Mouse (Mus musculus) embryonic facial prominence, embryonic 12.5 days (tissue): ENCODE results near the gene Asb1. TPM values are rescaled to one million over a fixed set of nuclear protein-coding genes. Genes with fewer than 3 reads are reported as not detected.
A peak's percentile ranks its signal among the peaks of the same experiment; 100 is the strongest.

Experiments
- ATAC-seq: fragments of 200-750 bp; cut with Nextera tagmentation; 2 replicates; pipeline ENCODE4 v1.8.0; 2017; ENCODE audit not compliant: insufficient number of reproducible peaks, insufficient read depth, low FRiP score, low TSS enrichment
- H3K27ac ChIP-seq: fragments of 300-500 bp; sonication (generic); 2 replicates; pipeline ENCODE4 v1.5.1; 2016; ENCODE audit warnings: mild to moderate bottlenecking
- H3K27me3 ChIP-seq: fragments of 300-500 bp; sonication (generic); 2 replicates; pipeline ENCODE4 v1.6.1; 2016; ENCODE audit warnings: mild to moderate bottlenecking, moderate library complexity
- H3K36me3 ChIP-seq: fragments of 300-500 bp; sonication (generic); 2 replicates; pipeline ENCODE4 v1.6.1; 2016; ENCODE audit warnings: mild to moderate bottlenecking
- H3K4me1 ChIP-seq: fragments of 300-500 bp; sonication (generic); 2 replicates; pipeline ENCODE4 v1.6.1; 2016
- H3K4me2 ChIP-seq: fragments of 300-500 bp; sonication (generic); replicated peaks from 2 replicates; pipeline ENCODE4 v1.6.1; 2016; ENCODE audit warnings: mild to moderate bottlenecking, moderate library complexity
- H3K4me3 ChIP-seq: fragments of 300-500 bp; sonication (generic); 2 replicates; pipeline ENCODE4 v1.5.1; 2016; ENCODE audit warnings: mild to moderate bottlenecking
- H3K9ac ChIP-seq: fragments of 300-500 bp; sonication (generic); 2 replicates; pipeline ENCODE4 v1.6.1; 2016; ENCODE audit warnings: mild to moderate bottlenecking, moderate library complexity
- H3K9me3 ChIP-seq: fragments of 300-500 bp; sonication (generic); 2 replicates; pipeline ENCODE4 v1.6.1; 2016; ENCODE audit warnings: mild to moderate bottlenecking, moderate library complexity
- WGBS: fragments of 180-500 bp; shearing (Covaris S2); methylation state at CpG from one replicate; pipeline ENCODE4 v1.1.7; 2016; 5-methylcytosine and 5-hydroxymethylcytosine counted together
- polyA plus RNA-seq: library from polyadenylated mRNA; unstranded; fragments of >200 nt; fragmentation: Nextera tagmentation; extraction: Ambion mirVana; gene quantifications from 2 replicates; pipeline ENCODE4 v1.2.1, GENCODE M21; 2016

The Asb1 gene
- polyA plus RNA-seq, 1 experiment from 2014 or later = 9.0 TPM

DNA sequence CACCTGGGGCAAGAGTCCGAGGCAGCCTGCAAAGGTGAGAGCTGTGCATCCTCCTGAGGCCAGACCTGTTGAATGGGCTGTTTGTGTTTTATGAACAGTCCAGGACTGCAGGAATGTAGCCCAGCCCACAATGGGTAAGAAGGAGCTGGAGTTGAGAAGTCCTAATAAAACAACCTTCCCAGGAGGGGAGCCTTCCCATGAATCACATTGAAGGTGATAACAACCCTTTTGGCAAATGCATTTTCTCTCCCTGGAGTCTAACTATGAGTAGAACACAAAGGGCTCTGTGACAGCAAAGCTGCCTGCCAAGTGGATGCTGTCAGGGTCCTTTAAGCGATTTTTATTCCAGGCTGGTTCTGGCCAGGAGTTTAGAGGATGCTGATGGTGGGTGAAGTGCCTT lies 40.9 kb downstream of the Asb1 start:
- 67% methylated on average over 2 of the region's 2 CpGs for WGBS
- H3K27me3 ChIP-seq = no peaks in the 10 kb centered on the region
- H3K36me3 ChIP-seq = no peaks in the 10 kb centered on the region
- H3K27ac ChIP-seq = no peak overlapping the region
- H3K9ac ChIP-seq = no peak overlapping the region
- H3K4me2 ChIP-seq = no peak overlapping the region
- H3K4me1 ChIP-seq = peaks cover 12% of the 10 kb centered on the region
- H3K9me3 ChIP-seq = no peaks in the 10 kb centered on the region
- H3K4me3 ChIP-seq = no peak overlapping the region
- ATAC-seq = no peak

DNA sequence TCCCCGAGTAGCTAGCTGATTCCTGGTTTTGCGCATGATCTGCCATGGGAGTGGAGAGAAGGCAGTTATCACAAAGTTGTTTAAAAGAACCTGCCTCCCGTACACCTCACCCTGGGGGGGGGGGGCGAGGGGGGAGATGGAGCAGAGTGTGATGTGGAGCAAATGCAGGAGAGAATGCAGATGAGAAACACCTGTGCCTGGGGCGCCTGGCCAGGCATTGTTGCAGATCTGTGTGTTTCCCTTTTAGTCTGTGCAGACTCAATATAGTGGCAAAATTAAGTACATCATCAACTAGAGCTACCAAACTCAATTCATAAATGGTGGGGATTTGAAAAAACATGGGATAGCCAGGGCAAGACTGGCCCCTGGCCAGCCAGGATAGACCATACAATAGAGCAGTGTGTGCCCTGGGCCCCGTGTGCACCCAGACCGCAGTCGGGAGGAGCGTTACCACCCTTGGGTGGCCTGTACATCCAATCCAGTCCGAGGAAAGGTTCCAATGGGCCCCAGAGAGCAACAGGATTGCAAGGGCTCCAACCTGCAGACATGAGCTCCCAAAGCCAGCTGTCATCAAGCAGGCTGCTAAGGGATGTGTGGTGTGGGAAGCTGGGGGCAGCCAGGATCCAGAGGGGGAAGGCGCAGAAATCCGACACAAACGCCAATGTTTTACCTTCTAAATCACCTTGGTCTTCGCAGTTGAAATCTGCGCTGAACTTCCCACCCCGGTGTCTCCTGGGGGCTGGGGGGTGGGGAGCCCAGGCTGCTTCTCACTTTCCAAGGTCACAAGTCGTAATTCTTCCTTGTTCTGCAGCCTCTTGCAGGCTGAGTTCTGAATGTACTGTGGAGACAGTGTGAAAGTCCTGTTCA lies 44.9 kb downstream of the Asb1 start:
- H3K4me1 ChIP-seq = peaks cover 12% of the 10 kb centered on the region
- 68% methylated on average over 17 of the region's 17 CpGs for WGBS
- H3K27ac ChIP-seq = no peak overlapping the region
- ATAC-seq = no peak
- H3K4me2 ChIP-seq = no peak overlapping the region
- no peaks in the 10 kb centered on the region for H3K36me3 ChIP-seq
- H3K4me3 ChIP-seq = no peak overlapping the region
- H3K9ac ChIP-seq = no peak overlapping the region
- H3K27me3 ChIP-seq = no peaks in the 10 kb centered on the region
- no peaks in the 10 kb centered on the region for H3K9me3 ChIP-seq

DNA sequence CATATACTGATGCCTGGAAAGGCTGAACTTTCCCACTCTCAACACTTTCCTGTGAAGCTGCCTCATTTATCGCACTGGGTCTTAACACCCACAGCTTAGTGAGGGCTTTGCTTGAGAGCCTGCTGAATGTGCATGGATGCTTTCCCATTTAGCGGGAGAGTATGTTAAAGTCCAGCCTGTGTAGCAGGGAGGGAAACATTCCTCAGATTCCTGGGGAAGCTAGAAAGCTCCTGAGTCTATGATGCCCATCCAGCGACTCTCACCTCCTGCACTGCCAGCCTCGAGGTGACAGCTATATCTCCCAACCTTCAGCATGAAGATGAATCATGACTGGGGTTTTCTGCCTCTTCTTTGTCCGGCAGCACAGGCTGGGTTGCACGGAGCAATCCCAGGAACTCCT lies 49.4 kb downstream of the Asb1 start:
- no peak for ATAC-seq
- H3K9me3 ChIP-seq = no peaks in the 10 kb centered on the region
- H3K27ac ChIP-seq = no peak overlapping the region
- no peak overlapping the region for H3K9ac ChIP-seq
- no peak overlapping the region for H3K4me2 ChIP-seq
- WGBS = 68% methylated on average over 6 of the region's 6 CpGs
- no peaks in the 10 kb centered on the region for H3K27me3 ChIP-seq
- H3K4me1 ChIP-seq = peaks cover 11% of the 10 kb centered on the region
- H3K36me3 ChIP-seq = no peaks in the 10 kb centered on the region
- H3K4me3 ChIP-seq = no peak overlapping the region

DNA sequence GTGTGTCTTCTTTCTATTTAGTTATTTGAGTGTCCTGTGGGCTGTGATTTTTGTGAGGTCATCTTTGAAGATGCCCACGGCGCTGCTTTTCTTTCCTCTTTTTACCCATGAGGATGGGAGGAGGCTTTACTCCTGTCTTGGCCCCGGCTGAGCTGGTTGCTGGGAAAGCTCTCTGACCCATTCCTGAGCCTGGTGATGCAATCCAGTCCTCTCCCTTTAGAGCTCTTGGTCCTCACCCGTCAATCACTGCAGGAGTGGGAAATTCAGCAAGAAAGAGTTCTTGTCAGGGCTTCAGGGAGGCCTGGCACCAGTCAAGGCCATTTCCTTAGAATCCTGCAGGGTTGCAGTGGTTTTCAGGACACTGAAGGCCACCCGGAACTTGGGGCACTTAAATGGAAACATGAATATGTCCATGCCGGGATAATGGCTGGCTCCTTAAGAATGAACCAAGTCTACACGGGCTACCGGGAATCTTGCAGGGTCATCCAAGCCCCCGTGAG lies 55.2 kb downstream of the Asb1 start:
- no peak for ATAC-seq
- Histone ChIP-seq H3K9ac (no peak overlapping the region), H3K4me2 (no peak overlapping the region), H3K27ac (no peak overlapping the region), H3K4me3 (no peak overlapping the region), H3K9me3 (no peaks in the 10 kb centered on the region), H3K4me1 (peaks cover 11% of the 10 kb centered on the region), H3K36me3 (no peaks in the 10 kb centered on the region), H3K27me3 (no peaks in the 10 kb centered on the region)
- WGBS = 77% methylated on average over 9 of the region's 9 CpGs

DNA sequence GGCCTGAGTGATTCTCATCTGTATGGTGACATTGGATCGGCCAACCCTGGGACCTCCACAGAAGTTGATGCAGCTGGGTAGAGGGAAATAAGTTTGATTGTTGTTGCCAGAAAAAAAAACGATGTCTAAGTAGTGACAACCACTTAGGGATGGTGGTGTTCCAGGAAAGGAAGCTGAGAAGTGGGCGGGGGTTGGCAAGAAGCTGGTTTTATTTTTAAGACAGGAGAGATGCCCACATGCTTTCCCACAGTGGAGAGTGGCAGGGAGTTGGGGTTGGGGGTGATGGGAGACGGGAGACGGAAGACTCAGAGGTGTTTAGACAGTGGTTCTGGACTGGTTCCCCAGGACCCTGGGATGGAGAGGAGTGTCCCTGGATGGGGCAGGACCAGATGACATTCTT lies 57.3 kb downstream of the Asb1 start:
- Histone ChIP-seq H3K27ac (no peak overlapping the region), H3K9me3 (no peaks in the 10 kb centered on the region), H3K4me3 (no peak overlapping the region), H3K36me3 (no peaks in the 10 kb centered on the region), H3K4me1 (peaks cover 23% of the 10 kb centered on the region), H3K27me3 (no peaks in the 10 kb centered on the region), H3K9ac (no peak overlapping the region), H3K4me2 (no peak overlapping the region)
- WGBS = 86% methylated on average over 5 of the region's 5 CpGs
- no peak for ATAC-seq

DNA sequence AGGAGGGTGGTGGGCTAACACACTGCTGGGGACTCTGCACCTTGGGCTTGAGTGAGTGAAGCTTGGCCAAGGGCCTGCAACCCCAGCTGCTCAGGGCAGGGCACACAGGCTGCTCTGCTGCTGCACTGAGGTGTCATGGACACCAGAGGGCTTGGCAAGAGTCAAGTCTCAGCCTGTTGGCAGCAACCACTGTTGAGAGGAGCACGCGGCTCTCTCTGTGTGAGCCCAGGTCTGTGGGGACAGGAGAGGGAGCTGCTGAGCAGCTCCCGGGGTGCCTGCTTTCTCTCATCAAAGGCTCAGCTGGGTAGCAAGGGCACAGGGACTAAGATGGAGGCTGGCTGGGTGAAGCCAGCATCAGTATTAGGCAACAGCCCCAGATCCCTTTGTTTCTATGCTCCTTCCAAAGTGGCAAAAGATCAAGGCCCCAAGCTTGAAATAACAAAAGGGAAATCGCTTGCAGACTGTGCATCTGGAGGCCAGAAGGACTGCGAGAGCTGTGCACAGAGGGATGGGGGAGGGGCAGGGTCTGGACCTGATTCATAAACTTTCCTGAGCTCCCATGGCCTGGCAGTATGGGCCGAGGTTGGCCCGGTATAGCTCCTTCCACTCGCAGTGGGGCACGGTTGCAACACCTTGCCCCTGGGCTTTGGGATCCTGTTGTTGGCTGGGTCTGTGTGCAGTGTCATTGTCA lies 60.5 kb downstream of the Asb1 start:
- Histone ChIP-seq H3K36me3 (no peaks in the 10 kb centered on the region), H3K4me3 (no peak overlapping the region), H3K4me1 (peaks cover 30% of the 10 kb centered on the region), H3K9me3 (no peaks in the 10 kb centered on the region), H3K27me3 (no peaks in the 10 kb centered on the region), H3K9ac (peak overlapping the region; percentile 32; the same call in 1 of the 2 replicates), H3K4me2 (no peak overlapping the region), H3K27ac (peak overlapping the region; percentile 73)
- ATAC-seq = peak; percentile 78
- 11% methylated on average over 9 of the region's 9 CpGs for WGBS

DNA sequence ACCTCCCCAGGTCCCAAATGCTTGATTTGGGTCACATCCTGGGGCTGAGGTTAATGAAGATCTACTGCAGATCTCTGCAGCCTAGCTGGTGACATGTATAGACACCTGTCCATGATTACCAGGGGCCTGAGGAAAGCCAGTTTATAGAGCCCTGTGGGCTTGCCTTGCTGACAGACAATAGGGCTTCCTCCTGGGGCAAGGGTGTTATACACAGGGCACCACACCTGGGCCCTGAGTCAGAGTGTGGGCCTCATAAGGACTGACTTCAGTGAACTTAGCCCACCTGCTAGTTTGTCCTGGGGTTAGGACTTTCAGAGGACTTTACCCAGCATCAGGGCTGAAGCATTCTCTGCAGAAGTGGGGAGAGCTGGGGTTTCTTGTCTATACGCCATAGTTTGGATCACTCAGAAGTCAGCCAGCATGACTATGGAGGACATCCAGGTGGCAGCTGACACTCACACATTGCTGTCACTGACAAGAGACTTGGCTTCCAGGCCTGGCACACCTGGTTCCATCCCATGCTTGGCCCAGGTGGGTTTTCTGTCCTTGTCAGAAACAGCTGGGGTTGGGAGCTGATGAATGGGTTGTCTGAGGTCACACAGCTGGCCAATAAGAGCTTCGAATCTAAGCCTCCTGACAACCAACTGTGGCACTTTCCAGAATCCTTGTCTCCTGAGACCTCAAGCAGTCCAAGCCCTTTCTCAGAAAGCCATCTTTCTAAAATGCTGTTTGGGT lies 61.2 kb downstream of the Asb1 start:
- Histone ChIP-seq H3K9me3 (no peaks in the 10 kb centered on the region), H3K4me2 (no peak overlapping the region), H3K4me1 (peaks cover 34% of the 10 kb centered on the region), H3K4me3 (no peak overlapping the region), H3K27me3 (no peaks in the 10 kb centered on the region), H3K9ac (peak overlapping the region; percentile 32; the same call in 1 of the 2 replicates), H3K27ac (peak overlapping the region; percentile 73), H3K36me3 (no peaks in the 10 kb centered on the region)
- 71% methylated on average over 2 of the region's 2 CpGs for WGBS
- ATAC-seq = no peak

DNA sequence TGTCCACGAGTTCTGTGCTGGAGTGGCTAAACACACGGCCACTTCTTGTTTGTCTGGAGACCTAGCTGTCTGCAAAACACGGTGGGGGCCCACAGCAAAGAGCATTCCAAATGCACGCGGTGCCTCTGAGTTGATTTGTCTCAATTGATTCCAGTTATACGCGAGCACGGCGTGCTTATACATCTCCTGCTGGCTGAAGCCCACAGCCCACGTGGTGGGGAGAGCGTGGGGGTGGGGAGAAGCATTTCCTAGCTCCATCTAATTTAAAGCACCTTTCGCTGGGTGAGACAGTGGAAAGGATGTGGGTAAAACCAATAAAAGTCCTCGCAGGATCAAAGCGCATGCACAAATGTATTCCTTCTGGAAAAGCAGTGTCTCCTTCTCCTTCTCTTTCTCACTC lies 65.3 kb downstream of the Asb1 start:
- Histone ChIP-seq H3K27ac (peak overlapping the region; percentile 67; the same call in 1 of the 2 replicates), H3K27me3 (no peaks in the 10 kb centered on the region), H3K4me3 (no peak overlapping the region), H3K9ac (no peak overlapping the region), H3K36me3 (no peaks in the 10 kb centered on the region), H3K4me2 (no peak overlapping the region), H3K4me1 (peaks cover 25% of the 10 kb centered on the region), H3K9me3 (no peaks in the 10 kb centered on the region)
- ATAC-seq = no peak
- WGBS = 43% methylated on average over 14 of the region's 14 CpGs

DNA sequence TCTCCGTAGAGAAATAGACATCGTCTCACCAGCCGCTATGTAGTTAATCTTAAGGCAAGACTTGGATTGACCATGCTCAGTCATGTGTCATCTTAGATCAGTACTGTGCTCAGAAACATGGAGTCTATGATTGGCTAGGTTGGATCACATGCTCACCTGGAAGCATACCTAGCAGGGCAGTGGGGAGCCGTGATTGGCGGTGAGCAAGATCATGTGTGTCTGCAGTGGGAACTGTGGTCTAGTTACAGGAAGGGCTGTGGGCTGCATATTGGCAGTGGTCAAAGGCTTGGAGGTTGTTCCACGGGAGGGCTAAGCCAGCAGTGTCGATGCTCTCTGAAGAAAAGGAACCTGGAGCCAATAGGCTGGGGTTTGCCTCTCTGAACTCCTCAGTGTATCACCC lies 66.4 kb downstream of the Asb1 start:
- Histone ChIP-seq H3K4me1 (peaks cover 27% of the 10 kb centered on the region; the same call in 1 of the 2 replicates), H3K36me3 (no peaks in the 10 kb centered on the region), H3K27me3 (no peaks in the 10 kb centered on the region), H3K4me3 (no peak overlapping the region), H3K9me3 (no peaks in the 10 kb centered on the region), H3K27ac (no peak overlapping the region), H3K9ac (no peak overlapping the region), H3K4me2 (no peak overlapping the region)
- ATAC-seq = no peak
- WGBS = 92% methylated on average over 7 of the region's 7 CpGs

DNA sequence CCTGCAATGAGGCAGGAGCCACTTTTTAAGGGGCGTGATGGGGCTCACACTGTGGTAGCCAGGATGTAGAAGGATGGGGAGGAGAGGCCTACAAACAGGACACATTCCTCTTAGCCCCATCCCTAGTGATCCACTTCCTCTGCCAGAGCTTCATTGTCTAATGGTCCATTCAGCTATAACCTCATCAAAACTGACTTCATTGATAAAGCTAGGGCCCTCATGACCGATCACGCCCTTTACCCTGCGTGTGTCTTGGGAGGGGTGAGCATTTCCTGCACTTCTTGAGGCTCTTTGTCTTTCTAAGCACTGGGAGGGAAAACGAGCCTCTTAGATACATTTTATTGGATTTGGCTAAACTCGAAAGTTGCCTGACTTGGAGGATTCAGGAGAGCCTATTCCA lies 66.8 kb downstream of the Asb1 start:
- Histone ChIP-seq H3K9ac (no peak overlapping the region), H3K9me3 (no peaks in the 10 kb centered on the region), H3K4me2 (no peak overlapping the region), H3K36me3 (no peaks in the 10 kb centered on the region), H3K27me3 (no peaks in the 10 kb centered on the region), H3K4me1 (peaks cover 29% of the 10 kb centered on the region; the same call in 1 of the 2 replicates), H3K4me3 (no peak overlapping the region), H3K27ac (no peak overlapping the region)
- WGBS = 82% methylated on average over 6 of the region's 6 CpGs
- ATAC-seq = no peak
